Mouse (Mus musculus) mesoderm, embryonic 11.5 days (tissue): ENCODE results near the gene Olfr685.

Experiments
- DNase-seq: peaks from one replicate; pipeline ENCODE4 v3.0.0-alpha.2; 2012; ENCODE audit warnings: low read depth, low spot score

Gene Olfr685

DNA sequence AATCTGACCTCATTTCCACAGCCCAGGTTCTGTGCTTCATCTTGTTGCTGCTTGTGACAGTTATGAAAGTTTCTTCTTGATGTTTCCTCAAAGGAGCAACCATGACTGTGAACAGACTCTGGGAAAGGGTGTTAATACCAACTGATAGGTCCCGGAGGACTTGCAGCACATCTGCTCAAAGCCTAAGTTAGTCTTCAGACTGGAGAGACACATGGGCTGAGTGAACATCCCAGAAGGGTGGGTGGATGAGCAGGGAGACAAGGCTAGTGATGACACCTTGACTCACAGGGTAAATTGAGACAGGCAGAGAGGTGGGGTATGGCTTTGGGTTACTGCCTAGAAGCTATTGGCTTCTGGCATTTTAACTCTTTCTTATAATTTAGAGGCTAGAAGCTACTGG lies at the start of gene Olfr685:
Olfr685 (minus strand) TSS at position 101 of the 400 bp plus-strand sequence.
- DNase-seq: peak; percentile 0

GRCm38 (mm10) chr7:105229386-105229785 lies 43.6 kb upstream of the Olfr685 start:
- no peak for DNase-seq

DNA sequence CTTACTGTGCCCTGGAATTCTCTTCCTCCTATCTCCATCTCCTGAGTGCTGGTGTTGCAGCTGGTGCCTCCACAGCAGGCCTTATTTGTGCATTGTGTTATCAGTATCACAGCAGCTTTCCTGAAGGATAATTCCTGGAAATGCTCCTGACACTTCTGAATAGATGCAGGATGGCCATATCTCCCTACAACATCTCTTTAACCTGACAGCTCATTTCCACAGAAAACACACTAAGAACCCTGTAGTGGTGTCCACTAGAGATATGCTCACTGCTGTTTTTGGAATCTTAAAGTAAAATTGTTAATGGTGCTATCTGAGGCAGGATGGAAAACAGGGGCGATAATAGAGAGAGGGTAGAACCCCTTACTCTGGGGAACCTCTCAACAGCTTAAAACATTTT lies 42.3 kb upstream of the Olfr685 start:
- no peak for DNase-seq

DNA sequence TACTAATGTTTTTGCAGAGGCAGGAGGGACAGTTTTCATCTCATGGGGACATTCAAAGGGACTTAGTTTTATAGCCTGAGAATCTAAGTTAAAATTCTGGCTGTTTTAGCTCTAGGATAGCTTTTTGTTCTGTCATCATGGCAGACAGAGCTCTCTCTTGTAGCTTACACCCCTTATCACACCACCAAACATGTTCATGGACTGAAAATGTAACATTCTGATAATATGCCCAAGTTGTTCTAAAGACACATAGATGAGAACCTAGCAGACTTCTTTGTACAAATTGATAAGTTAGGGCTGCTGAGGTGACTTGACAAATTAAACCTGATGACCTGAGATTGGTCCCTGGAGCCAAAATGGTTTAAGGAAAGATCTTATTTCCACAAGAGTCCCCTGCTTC lies 40.9 kb upstream of the Olfr685 start:
- no peak for DNase-seq

GRCm38 (mm10) chr7:105226072-105226471 lies 40.3 kb upstream of the Olfr685 start:
- no peak for DNase-seq

- DNase-seq: no peak
These were observed 32.5 kb upstream of the Olfr685 start for GRCm38 (mm10) chr7:105218281-105218680.

- no peak for DNase-seq
These were observed 28.9 kb upstream of the Olfr685 start for GRCm38 (mm10) chr7:105214761-105215160.

DNA sequence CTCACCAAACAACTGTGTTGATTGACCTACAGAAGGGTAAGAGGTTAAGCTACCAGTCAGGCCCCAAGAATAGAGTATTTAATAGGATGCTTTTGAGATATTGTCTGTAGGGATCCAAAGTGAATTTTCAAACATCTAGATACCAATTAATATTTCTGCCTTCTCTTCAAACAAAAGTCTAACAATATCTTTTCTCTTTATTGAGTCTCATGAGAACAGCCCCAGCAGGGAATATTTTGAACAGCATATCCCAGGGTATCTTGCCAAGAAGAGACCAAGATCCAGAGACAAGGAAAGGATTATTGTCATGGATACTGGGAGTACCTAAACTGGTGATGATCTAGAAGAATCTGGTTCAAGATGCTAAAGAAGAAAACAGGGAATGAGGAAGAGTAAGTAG lies 21.6 kb upstream of the Olfr685 start, which contains the start of gene Olfr686:
Olfr686 (minus strand) TSS at position 101 of the 400 bp plus-strand sequence.
- DNase-seq: no peak

DNA sequence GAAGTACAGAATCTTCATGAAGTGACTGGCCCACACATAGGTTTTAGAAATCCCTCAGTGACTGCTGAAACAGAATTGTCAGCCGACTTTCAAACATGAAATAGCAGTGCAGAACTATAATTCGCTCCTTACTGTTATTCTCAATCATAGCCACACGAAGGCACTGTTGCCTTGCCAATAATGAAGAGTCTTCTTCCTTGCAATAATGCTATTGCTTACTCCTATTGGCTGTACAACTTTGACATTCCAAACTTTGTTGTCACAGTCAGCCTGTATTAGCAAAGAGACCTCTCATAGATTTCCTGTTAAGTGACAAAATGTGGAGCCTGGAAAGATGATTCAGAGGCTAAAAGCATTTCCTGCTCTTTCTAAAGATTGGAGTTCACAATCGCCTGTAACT lies 15.0 kb downstream of the Olfr685 start:
- peak; percentile 6 for DNase-seq

- no peak for DNase-seq
These were observed 22.3 kb downstream of the Olfr685 start, which contains the start of gene Olfr684 for GRCm38 (mm10) chr7:105163553-105163952. Gene Olfr684 (minus strand): TSS chr7:105163653.

DNA sequence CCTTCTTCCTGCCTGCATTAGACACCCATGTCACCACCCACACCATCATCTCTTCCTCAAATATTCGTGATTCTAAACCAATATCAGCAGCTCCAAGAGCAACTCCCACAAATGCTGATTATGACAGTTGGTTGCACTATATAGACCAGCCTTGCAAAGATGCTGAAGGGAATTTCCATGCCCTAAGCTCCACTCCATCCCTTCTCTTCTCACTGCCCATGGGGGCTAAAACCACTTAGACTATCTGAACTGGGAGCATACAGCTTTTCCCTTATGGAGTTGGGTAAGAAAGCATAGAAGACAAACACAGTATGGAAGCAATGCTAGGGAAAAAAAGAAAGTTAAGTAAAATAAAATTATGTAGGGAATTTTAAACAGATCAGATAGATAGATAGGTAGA lies 38.9 kb downstream of the Olfr685 start, which contains the start of gene Olfr683:
Olfr683 (minus strand) TSS at position 101 of the 400 bp plus-strand sequence.
- no peak for DNase-seq

GRCm38 (mm10) chr7:105141275-105141674 lies 44.5 kb downstream of the Olfr685 start:
- no peak for DNase-seq
